Mouse (Mus musculus) cerebellum, adult 2 months (tissue): ENCODE data around the gene Ppp2r2d. TPM values are rescaled to one million over a fixed set of nuclear protein-coding genes. Genes with fewer than 3 reads are reported as not detected.

ENCODE experiments used
- DNase-seq, 2 experiments: peaks; one replicate each; pipeline ENCODE4 v3.0.0; 2021
- H3K27ac ChIP-seq: fragments of 200-500 bp; 2 replicates; pipeline ENCODE4 v1.5.1; 2012; ENCODE audit warnings: low read length, control low read depth, inconsistent platforms; ENCODE audit not compliant: insufficient read depth
- H3K27me3 ChIP-seq: fragments of 200-500 bp; 2 replicates; pipeline ENCODE4 v1.6.1; 2012; ENCODE audit warnings: inconsistent platforms, mild to moderate bottlenecking, low read length, moderate library complexity; ENCODE audit not compliant: control insufficient read depth, insufficient read depth
- H3K4me1 ChIP-seq: fragments of 200-500 bp; 2 replicates; pipeline ENCODE4 v1.6.1; 2011; ENCODE audit warnings: low read length; ENCODE audit not compliant: control insufficient read depth, insufficient read depth
- H3K4me3 ChIP-seq: fragments of 200-500 bp; replicated peaks from 2 replicates; pipeline ENCODE3; 2011; ENCODE audit warnings: mild to moderate bottlenecking, low read depth, low read length, control low read depth; ENCODE audit not compliant: insufficient read depth
- CTCF ChIP-seq: fragments of 200-500 bp; IDR thresholded peaks from 2 replicates; pipeline ENCODE4 v1.5.1; 2011; ENCODE audit warnings: low read depth, mild to moderate bottlenecking, control low read depth, low read length, moderate library complexity, borderline replicate concordance; ENCODE audit not compliant: insufficient read depth
- POLR2A ChIP-seq: fragments of 200-500 bp; IDR thresholded peaks from 2 replicates; pipeline ENCODE4 v1.6.1; 2011; ENCODE audit warnings: low read length, control low read depth, borderline replicate concordance; ENCODE audit not compliant: insufficient read depth
- WGBS: fragments of 180-500 bp; shearing (Covaris S2); methylation state at CpG from one replicate; pipeline ENCODE4 v1.1.7; 2018; 5-methylcytosine and 5-hydroxymethylcytosine counted together
- polyA plus RNA-seq: library from polyadenylated mRNA; depleted of rRNA; stranded (reverse); fragments of >200 nt; gene quantifications from 2 replicates; pipeline ENCODE4 v1.2.3, GENCODE M21; 2012

Ppp2r2d gene
- polyA plus RNA-seq, 1 experiment, result 74.9 TPM

DNA sequence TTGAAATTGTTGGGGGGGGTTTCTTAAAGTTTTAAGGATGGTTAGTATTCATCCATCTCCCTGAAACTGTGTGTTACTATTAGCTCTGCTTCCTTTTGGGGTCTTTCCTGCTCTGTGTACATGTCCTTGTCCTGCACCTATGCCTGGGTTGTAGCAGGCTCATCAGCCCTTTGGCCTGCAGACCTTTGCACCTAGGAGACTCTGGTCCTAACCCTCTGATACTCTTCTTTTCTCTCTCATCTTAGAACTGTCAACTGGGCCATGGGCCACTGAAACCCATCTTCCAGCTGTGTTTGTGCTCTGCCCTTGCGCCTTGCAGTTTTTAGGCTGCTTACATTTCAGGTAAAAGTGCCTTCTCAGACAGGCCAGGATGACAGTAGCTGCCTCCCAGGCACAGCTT lies 18.9 kb downstream of the Ppp2r2d start:
- Histone ChIP-seq H3K27ac (no peak overlapping the region; the same call in 1 of the 2 replicates), H3K4me3 (no peak overlapping the region)

DNA sequence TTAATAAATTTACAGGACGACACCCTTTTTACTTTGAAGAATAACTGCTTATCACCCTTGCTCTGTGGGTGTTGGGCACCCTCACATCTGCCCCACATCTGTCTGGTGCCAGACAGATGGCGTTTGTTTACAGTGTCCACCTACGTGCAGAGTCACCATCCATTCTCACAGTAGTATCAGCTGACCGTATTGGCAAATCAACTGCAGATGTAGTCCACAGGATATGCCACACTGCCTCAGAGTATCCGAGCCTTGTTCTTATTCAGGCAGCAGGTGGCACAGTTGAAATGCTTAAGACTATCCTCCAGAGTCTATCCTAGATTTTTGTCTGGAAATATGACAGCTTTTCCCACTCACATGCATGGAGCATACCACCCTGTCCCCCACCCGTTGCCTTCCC lies 21.4 kb downstream of the Ppp2r2d start:
- Histone ChIP-seq H3K27me3 (no peaks in the 10 kb centered on the region), H3K27ac (no peak overlapping the region), H3K4me1 (peaks cover 7% of the 10 kb centered on the region), H3K4me3 (no peak overlapping the region)
- WGBS, result 67% methylated on average over 6 of the region's 6 CpGs
- TF ChIP-seq POLR2A (no peak), CTCF (no peak)
- DNase-seq, result no peak

More for the DNA sequence above, 18.9 kb downstream of the Ppp2r2d start:
- TF ChIP-seq CTCF (no peak), POLR2A (no peak)
- Histone ChIP-seq H3K4me1 (peaks cover 7% of the 10 kb centered on the region), H3K27me3 (no peaks in the 10 kb centered on the region)
- WGBS, result 95% methylated on average over 1 of the region's 1 CpGs
- no peak for DNase-seq

DNA sequence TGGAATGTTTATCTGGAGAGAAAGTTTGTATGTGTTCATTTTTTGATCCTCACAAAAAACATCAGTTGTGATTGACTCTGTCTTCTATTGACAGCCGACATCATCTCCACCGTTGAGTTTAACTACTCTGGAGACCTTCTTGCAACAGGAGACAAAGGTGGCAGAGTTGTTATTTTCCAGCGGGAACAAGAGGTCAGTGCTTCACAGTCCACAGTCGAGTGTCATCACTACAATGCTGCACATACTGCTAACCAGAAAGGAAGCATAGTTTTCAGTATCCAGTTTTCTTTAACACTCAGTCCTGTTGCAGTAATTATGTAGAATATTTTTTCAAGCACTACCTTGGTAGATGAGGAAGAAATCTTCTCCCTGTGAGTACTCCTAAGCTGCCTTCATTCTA lies 22.4 kb downstream of the Ppp2r2d start:
- Histone ChIP-seq H3K27me3 (no peaks in the 10 kb centered on the region), H3K4me1 (peaks cover 7% of the 10 kb centered on the region), H3K27ac (no peak overlapping the region), H3K4me3 (no peak overlapping the region)
- TF ChIP-seq POLR2A (no peak), CTCF (no peak)
- WGBS, result 86% methylated on average over 4 of the region's 4 CpGs
- no peak for DNase-seq

DNA sequence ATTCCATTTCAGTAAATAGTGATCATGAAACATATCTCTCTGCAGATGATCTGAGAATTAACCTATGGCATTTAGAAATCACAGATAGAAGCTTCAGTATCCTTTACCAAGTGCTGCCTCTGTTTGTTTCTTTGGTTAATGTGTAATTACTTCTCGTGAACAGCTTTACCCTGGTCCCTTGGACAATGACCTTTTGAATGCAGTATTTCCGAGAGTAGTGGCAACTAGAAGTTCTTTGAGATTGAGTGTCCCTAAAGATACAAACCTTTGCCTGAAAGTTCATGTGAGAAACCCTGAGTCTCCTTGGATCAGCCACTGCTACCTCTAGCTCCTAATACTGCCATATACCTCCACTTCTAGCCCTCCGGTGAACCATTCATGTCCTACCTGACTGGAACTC lies 27.1 kb downstream of the Ppp2r2d start:
- TF ChIP-seq POLR2A (no peak), CTCF (no peak)
- no peak overlapping the region for H3K4me3 ChIP-seq
- no peak overlapping the region for H3K27ac ChIP-seq
- no peaks in the 10 kb centered on the region for H3K27me3 ChIP-seq
- 89% methylated on average over 3 of the region's 3 CpGs for WGBS
- peaks cover 12% of the 10 kb centered on the region; the same call in 1 of the 2 replicates for H3K4me1 ChIP-seq
- DNase-seq, result no peak

DNA sequence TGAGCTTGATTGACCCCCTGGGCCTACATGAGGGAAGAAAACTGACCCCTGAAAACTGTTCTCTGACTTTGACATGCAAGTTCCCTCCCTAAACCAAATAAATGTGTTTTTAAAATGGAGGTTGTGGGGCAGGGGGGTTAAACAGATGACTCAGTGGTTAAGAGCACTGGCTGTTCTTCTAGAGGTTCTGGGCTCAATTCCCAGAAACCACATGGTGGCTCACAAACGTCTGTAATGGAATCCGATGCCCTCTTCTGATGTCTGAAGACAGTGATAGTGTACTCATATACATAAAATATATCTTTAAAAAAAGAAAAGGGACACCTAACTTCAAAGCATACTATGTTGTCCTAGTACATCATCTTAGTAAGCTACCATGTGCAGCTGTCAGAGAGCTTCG lies 29.2 kb downstream of the Ppp2r2d start:
- Histone ChIP-seq H3K27me3 (no peaks in the 10 kb centered on the region), H3K4me3 (no peak overlapping the region), H3K4me1 (peaks cover 12% of the 10 kb centered on the region; the same call in 1 of the 2 replicates), H3K27ac (peak overlapping the region; percentile 10; the same call in 1 of the 2 replicates)
- peak in 1 of 2 experiments; percentile 36 for DNase-seq
- WGBS, result 29% methylated on average over 3 of the region's 3 CpGs
- TF ChIP-seq CTCF (no peak), POLR2A (no peak)

DNA sequence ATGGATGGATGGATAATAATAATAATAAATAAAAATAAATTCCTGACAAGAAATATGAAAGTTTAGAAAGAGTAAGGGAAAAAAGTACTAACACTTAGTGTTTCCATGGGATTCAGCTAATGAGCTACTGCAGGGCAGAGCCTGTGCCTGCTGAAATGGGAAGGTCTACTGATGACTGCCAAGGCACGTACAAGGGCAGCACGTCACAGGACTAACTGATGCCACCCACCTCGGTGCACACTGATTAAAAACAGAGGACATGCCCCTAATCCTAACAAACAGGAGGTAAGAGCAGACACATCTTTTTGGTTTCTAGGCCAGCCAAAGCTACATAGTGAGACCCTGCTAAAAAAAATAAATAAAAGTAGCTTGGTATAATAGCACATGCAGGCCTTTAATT lies 37.8 kb downstream of the Ppp2r2d start:
- TF ChIP-seq CTCF (no peak), POLR2A (no peak)
- Histone ChIP-seq H3K4me3 (no peak overlapping the region), H3K27me3 (no peaks in the 10 kb centered on the region), H3K27ac (no peak overlapping the region), H3K4me1 (no peaks in the 10 kb centered on the region)
- DNase-seq, result no peak
- WGBS, result 95% methylated on average over 3 of the region's 3 CpGs

DNA sequence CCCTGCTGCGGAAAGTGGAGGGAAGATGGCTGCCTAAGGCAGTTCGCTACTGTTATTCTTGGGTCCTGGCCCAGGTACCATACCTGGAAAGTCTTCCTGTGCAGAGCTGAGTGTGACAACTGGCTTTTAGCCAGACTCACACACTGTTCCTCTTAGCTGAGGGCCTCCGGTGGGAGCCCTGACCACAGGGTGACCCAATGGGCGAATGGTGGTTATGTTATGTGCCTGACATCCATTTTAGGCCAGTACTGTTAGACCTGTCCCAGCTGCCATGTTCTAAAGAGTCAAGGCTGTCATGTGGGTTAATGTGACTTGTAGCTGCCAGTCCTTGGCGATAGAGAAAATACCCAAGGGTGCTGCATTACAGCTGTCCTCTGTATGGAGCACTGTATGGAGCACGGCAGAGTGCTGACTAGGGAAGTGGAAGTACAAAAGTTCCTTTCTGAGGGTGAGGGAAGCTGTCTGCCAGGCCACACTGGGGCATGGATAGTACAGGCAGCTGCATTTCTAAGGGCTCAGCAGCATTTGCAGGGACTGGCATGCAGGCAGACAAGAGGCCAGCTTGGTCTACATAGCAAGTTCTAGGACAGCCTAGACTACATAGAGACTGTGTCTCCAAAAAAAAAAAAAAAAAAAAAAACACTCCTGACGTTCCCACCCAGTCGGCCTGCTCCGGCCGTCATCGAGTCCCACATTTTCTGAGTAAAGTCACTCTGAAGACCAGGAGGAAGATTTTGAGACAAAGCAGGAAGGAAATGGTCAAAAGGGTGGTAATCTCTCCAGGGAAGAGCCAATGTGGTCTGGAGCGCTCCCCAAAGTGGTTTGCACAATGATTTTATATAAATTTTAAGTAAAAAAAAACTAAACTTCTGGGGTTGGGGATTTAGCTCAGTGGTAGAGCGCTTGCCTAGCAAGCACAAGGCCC lies 39.7 kb downstream of the Ppp2r2d start:
- no peak for TF ChIP-seq CTCF
- TF ChIP-seq POLR2A, result no peak
- Histone ChIP-seq H3K27me3 (no peaks in the 10 kb centered on the region), H3K4me3 (no peak overlapping the region), H3K4me1 (no peaks in the 10 kb centered on the region), H3K27ac (no peak overlapping the region)
- WGBS, result 83% methylated on average over 13 of the region's 13 CpGs
- no peak for DNase-seq

DNA sequence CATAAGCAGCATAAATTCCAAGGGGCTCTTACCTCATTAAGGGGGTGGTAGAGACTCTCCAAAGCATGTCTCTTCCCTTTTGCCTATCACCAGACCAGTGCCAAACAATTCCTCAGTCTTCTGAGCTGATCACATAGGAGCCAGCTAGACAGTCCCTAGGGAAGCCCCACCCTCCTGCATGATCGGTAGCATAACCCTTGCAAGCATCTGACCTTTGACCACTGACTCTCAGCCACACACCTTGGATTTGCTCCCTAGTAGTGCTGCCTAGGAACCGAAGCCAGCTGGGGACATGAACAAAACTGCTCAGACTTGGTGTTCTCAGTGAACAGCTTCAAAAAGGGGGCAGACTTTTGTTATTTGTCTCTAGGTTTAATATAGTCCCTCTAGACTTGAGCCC lies 52.2 kb downstream of the Ppp2r2d start:
- Histone ChIP-seq H3K27me3 (no peaks in the 10 kb centered on the region), H3K4me1 (no peaks in the 10 kb centered on the region), H3K4me3 (no peak overlapping the region), H3K27ac (no peak overlapping the region)
- no peak for DNase-seq
- WGBS, result 67% methylated on average over 2 of the region's 2 CpGs
- TF ChIP-seq POLR2A, result no peak
- no peak for TF ChIP-seq CTCF
